Mouse (Mus musculus) bone marrow, adult 2 months (tissue): ENCODE measurements at regions not wholly inside any gene's neighbourhood (a gene's known extent, or its start where the extent isn't known, plus 50 kb on each side); places are given as distances from the start of the nearest gene placed in this dataset.

Source experiments
- H3K27ac ChIP-seq: fragments of 200-500 bp; 2 replicates; pipeline ENCODE4 v1.5.1; 2012; ENCODE audit warnings: low read depth, mild to moderate bottlenecking, control low read depth, inconsistent platforms, low read length; ENCODE audit not compliant: control insufficient read depth, poor library complexity, insufficient read depth
- H3K4me1 ChIP-seq: fragments of 200-500 bp; 2 replicates; pipeline ENCODE4 v1.6.1; 2011; ENCODE audit warnings: low read length; ENCODE audit not compliant: control insufficient read depth, insufficient read depth
- H3K4me3 ChIP-seq: fragments of 200-500 bp; replicated peaks from 2 replicates; pipeline ENCODE3; 2011; ENCODE audit warnings: mild to moderate bottlenecking, low read depth, low read length, control low read depth; ENCODE audit not compliant: control insufficient read depth
- CTCF ChIP-seq: fragments of 200-500 bp; IDR thresholded peaks from 2 replicates; pipeline ENCODE4 v1.5.1; 2011; ENCODE audit warnings: low read length, control low read depth; ENCODE audit not compliant: control insufficient read depth, insufficient read depth
- POLR2A ChIP-seq: fragments of 200-500 bp; IDR thresholded peaks from 2 replicates; pipeline ENCODE4 v1.6.1; 2011; ENCODE audit warnings: low read depth, mild to moderate bottlenecking, control low read depth, low read length, borderline replicate concordance; ENCODE audit not compliant: control insufficient read depth
- WGBS: fragments of 180-500 bp; shearing (Covaris S2); methylation state at CpG from one replicate; pipeline ENCODE4 v1.1.7; 2018; 5-methylcytosine and 5-hydroxymethylcytosine counted together

GRCm38 (mm10) chr9:43961431-43961830, 81.8 kb upstream of the Thy1 start:
- WGBS: 56% methylated on average over 12 of the region's 12 CpGs
- H3K4me1 ChIP-seq: no peaks in the 10 kb centered on the region
- no peak for TF ChIP-seq POLR2A
- no peak for TF ChIP-seq CTCF
- no peak overlapping the region for H3K27ac ChIP-seq
- no peak overlapping the region for H3K4me3 ChIP-seq

- TF ChIP-seq CTCF (no peak), POLR2A (no peak)
- H3K27ac ChIP-seq: no peak overlapping the region
- H3K4me3 ChIP-seq: no peak overlapping the region
- WGBS: 50% methylated on average over 4 of the region's 4 CpGs
- no peaks in the 10 kb centered on the region for H3K4me1 ChIP-seq
Measured at GRCm38 (mm10) chr9:43965171-43965570, 78.0 kb upstream of the Thy1 start.

GRCm38 (mm10) chr9:43965811-43966210, 77.4 kb upstream of the Thy1 start:
- 73% methylated on average over 5 of the region's 5 CpGs for whole genome bisulfite sequencing
- no peak for TF ChIP-seq POLR2A
- TF ChIP-seq CTCF: no peak
- no peak overlapping the region for H3K27ac ChIP-seq
- H3K4me3 ChIP-seq: no peak overlapping the region
- no peaks in the 10 kb centered on the region for H3K4me1 ChIP-seq

GRCm38 (mm10) chr9:43970043-43970795, 73.0 kb upstream of the Thy1 start:
- no peak overlapping the region for H3K27ac ChIP-seq

GRCm38 (mm10) chr9:43970858-43971257, 72.3 kb upstream of the Thy1 start:
- WGBS: 58% methylated on average over 3 of the region's 3 CpGs
- Histone ChIP-seq H3K4me1 (no peaks in the 10 kb centered on the region; the same call in 1 of the 2 replicates), H3K4me3 (no peak overlapping the region), H3K27ac (no peak overlapping the region)
- TF ChIP-seq CTCF: no peak
- no peak for TF ChIP-seq POLR2A

More at GRCm38 (mm10) chr9:43970043-43970795, 73.0 kb upstream of the Thy1 start:
- no peak overlapping the region for H3K4me3 ChIP-seq
- no peaks in the 10 kb centered on the region; the same call in 1 of the 2 replicates for H3K4me1 ChIP-seq
- TF ChIP-seq POLR2A (no peak), CTCF (no peak)
- WGBS: 64% methylated on average over 9 of the region's 9 CpGs

- no peak overlapping the region for H3K27ac ChIP-seq
- TF ChIP-seq CTCF (peak; percentile 41), POLR2A (no peak)
- 10% methylated on average over 3 of the region's 3 CpGs for WGBS
Measured at GRCm38 (mm10) chr9:43972290-43972689, 70.9 kb upstream of the Thy1 start.

GRCm38 (mm10) chr9:43975405-43975804, 67.8 kb upstream of the Thy1 start:
- no peak overlapping the region for H3K4me3 ChIP-seq
- WGBS: 30% methylated on average over 2 of the region's 2 CpGs
- TF ChIP-seq POLR2A (no peak), CTCF (no peak)
- H3K4me1 ChIP-seq: no peaks in the 10 kb centered on the region; the same call in 1 of the 2 replicates
- H3K27ac ChIP-seq: no peak overlapping the region

More at GRCm38 (mm10) chr9:43972290-43972689, 70.9 kb upstream of the Thy1 start:
- H3K4me1 ChIP-seq: no peaks in the 10 kb centered on the region; the same call in 1 of the 2 replicates
- no peak overlapping the region for H3K4me3 ChIP-seq

GRCm38 (mm10) chr9:43976366-43976765, 66.8 kb upstream of the Thy1 start:
- Histone ChIP-seq H3K4me3 (no peak overlapping the region), H3K27ac (no peak overlapping the region), H3K4me1 (no peaks in the 10 kb centered on the region; the same call in 1 of the 2 replicates)
- WGBS: 72% methylated on average over 5 of the region's 5 CpGs
- TF ChIP-seq POLR2A: no peak
